Mouse (Mus musculus): ENCODE measurements around the gene Krt86. TPM values are rescaled to one million over a fixed set of nuclear protein-coding genes. Genes with fewer than 3 reads are reported as not detected.
A peak's percentile ranks its signal among the peaks of the same experiment; 100 is the strongest.

The Krt86 gene
- polyA plus RNA-seq, 1 experiment from 2014 or later = not detected

- no peaks in the 10 kb centered on the region for H3K36me3 ChIP-seq (ENCODE audit: control insufficient read depth, insufficient read depth, low read length)
- no peak overlapping the region for H3K9ac ChIP-seq (ENCODE audit: low read depth, low read length)
- WGBS = 92% methylated on average over 8 of the region's 8 CpGs
- H3K4me2 ChIP-seq (replicated peaks; ENCODE audit: low read depth, low read length) = no peak overlapping the region
- H3K4me1 ChIP-seq (replicated peaks; ENCODE audit: control insufficient read depth, insufficient read depth, low read length) = 0 out of 2 replicates have a peak, but pooled peaks cover 3% of the 10 kb centered on the region
- DNase-seq (ENCODE audit: low spot score) (no peak), ATAC-seq (ENCODE audit: low FRiP score) (no peak)
- no peaks in the 10 kb centered on the region; the same call in 1 of the 2 replicates for H3K9me3 ChIP-seq (ENCODE audit: control insufficient read depth, low read length)
- no peak overlapping the region for H3K4me3 ChIP-seq (ENCODE audit: low read depth, low read length)
- no peaks in the 10 kb centered on the region for H3K27me3 ChIP-seq (ENCODE audit: control insufficient read depth, insufficient read depth, low read length)
- no peak overlapping the region for H3K27ac ChIP-seq (ENCODE audit: low read depth, low read length)
Observed at GRCm38 (mm10) chr15:101454774-101455173, 18.5 kb upstream of the Krt86 start.

DNA sequence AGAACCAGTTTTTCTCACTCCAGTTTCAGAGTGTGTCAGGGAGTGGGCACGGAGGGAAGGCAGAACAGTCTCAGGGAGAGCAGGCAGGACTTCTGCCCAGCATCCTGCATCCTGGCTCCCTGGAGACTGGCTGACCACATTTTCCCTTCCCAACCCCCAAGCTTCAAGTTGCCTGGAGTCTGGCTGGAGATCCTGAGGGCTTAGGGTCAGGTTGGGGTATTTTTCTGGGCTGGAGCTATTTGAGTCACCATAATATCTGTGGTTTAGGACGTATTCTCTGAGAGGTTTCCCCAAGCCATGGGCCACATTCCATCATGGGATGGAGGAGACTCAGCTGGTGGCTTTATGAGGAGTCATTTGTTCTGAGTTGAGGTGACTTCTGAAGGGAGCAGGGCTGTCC is 18.0 kb upstream of the Krt86 start:
- no peak overlapping the region for H3K9ac ChIP-seq (ENCODE audit: low read depth, low read length)

GRCm38 (mm10) chr15:101455891-101456290 is 17.4 kb upstream of the Krt86 start:
- DNase-seq (ENCODE audit: low spot score) (no peak), ATAC-seq (ENCODE audit: low FRiP score) (no peak)
- H3K4me3 ChIP-seq (ENCODE audit: low read depth, low read length) = no peak overlapping the region
- H3K36me3 ChIP-seq (ENCODE audit: control insufficient read depth, insufficient read depth, low read length) = no peaks in the 10 kb centered on the region
- no peak overlapping the region for H3K27ac ChIP-seq (ENCODE audit: low read depth, low read length)
- no peaks in the 10 kb centered on the region for H3K27me3 ChIP-seq (ENCODE audit: control insufficient read depth, insufficient read depth, low read length)
- no peaks in the 10 kb centered on the region; the same call in 1 of the 2 replicates for H3K9me3 ChIP-seq (ENCODE audit: control insufficient read depth, low read length)
- H3K4me2 ChIP-seq (replicated peaks; ENCODE audit: low read depth, low read length) = no peak overlapping the region
- H3K4me1 ChIP-seq (replicated peaks; ENCODE audit: control insufficient read depth, insufficient read depth, low read length) = 0 out of 2 replicates have a peak, but pooled peaks cover 3% of the 10 kb centered on the region
- no peak overlapping the region for H3K9ac ChIP-seq (ENCODE audit: low read depth, low read length)
- 87% methylated on average over 6 of the region's 6 CpGs for WGBS

More for the DNA sequence above, 18.0 kb upstream of the Krt86 start:
- Histone ChIP-seq H3K27ac (ENCODE audit: low read depth, low read length) (no peak overlapping the region), H3K4me3 (ENCODE audit: low read depth, low read length) (no peak overlapping the region), H3K27me3 (ENCODE audit: control insufficient read depth, insufficient read depth, low read length) (no peaks in the 10 kb centered on the region), H3K4me1 (replicated peaks; ENCODE audit: control insufficient read depth, insufficient read depth, low read length) (0 out of 2 replicates have a peak, but pooled peaks cover 3% of the 10 kb centered on the region), H3K4me2 (replicated peaks; ENCODE audit: low read depth, low read length) (no peak overlapping the region), H3K36me3 (ENCODE audit: control insufficient read depth, insufficient read depth, low read length) (no peaks in the 10 kb centered on the region), H3K9me3 (ENCODE audit: control insufficient read depth, low read length) (no peaks in the 10 kb centered on the region; the same call in 1 of the 2 replicates)
- WGBS = 92% methylated on average over 2 of the region's 2 CpGs
- no peak for DNase-seq (ENCODE audit: low spot score)
- ATAC-seq (ENCODE audit: low FRiP score) = no peak

DNA sequence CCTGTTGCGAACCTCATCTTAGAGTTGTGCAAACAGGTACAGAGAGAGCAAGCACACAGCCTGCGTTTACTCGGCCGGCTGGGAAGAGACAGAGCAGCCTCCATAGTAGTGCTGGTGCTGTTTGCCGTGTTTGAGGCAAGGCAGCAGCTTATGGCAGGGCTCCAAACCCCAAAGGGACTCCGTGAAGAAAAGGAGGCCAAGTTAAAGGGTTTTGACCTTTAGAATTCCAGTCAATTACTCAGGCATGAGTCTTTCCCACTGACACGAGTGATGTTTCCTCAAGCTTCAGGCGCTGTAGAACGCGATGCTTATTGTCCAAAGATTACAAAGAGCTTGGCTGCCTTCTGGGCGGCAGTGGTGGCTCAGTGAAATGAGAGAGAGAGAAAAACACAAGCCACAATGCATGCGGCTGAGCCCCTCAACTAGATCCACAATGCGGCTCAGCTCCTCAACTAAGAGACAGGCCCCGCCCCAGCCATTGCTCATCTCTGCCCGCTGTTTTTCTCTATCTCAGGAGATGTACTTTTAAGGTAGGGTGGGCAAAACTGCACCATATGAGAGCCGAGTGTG is 14.8 kb upstream of the Krt86 start:
- 49% methylated on average over 16 of the region's 16 CpGs for WGBS
- Histone ChIP-seq H3K9me3 (ENCODE audit: control insufficient read depth, low read length) (no peaks in the 10 kb centered on the region; the same call in 1 of the 2 replicates), H3K4me2 (replicated peaks; ENCODE audit: low read depth, low read length) (no peak overlapping the region), H3K4me1 (replicated peaks; ENCODE audit: control insufficient read depth, insufficient read depth, low read length) (0 out of 2 replicates have a peak, but pooled peaks cover 3% of the 10 kb centered on the region), H3K36me3 (ENCODE audit: control insufficient read depth, insufficient read depth, low read length) (no peaks in the 10 kb centered on the region), H3K27me3 (ENCODE audit: control insufficient read depth, insufficient read depth, low read length) (no peaks in the 10 kb centered on the region), H3K4me3 (ENCODE audit: low read depth, low read length) (no peak overlapping the region), H3K9ac (ENCODE audit: low read depth, low read length) (no peak overlapping the region), H3K27ac (ENCODE audit: low read depth, low read length) (no peak overlapping the region)
- ATAC-seq (ENCODE audit: low FRiP score) = no peak
- DNase-seq (ENCODE audit: low spot score) = no peak

DNA sequence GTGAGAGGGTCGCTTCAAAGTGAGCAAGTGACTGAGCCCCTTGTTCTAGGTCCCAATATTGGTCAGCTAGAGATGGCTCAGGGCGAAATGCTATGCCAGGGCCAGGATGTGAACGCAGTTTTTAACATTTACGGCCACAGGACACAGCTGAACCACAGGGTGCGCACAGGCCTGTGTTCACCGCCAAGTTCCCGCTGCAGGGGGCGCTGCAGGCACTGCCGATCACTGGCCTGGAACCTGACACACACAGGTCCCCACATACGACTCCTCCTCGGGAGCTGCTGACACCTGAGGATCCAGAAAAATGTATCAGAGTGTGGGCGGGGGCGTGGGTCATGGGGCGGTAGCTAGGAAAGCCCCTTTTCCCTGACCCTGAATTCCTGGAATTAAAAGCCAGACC is 14.0 kb upstream of the Krt86 start:
- no peak for DNase-seq (ENCODE audit: low spot score)
- H3K4me2 ChIP-seq (replicated peaks; ENCODE audit: low read depth, low read length) = no peak overlapping the region
- no peak for ATAC-seq (ENCODE audit: low FRiP score)
- H3K36me3 ChIP-seq (ENCODE audit: control insufficient read depth, insufficient read depth, low read length) = no peaks in the 10 kb centered on the region
- no peak overlapping the region for H3K27ac ChIP-seq (ENCODE audit: low read depth, low read length)
- no peaks in the 10 kb centered on the region; the same call in 1 of the 2 replicates for H3K9me3 ChIP-seq (ENCODE audit: control insufficient read depth, low read length)
- H3K27me3 ChIP-seq (ENCODE audit: control insufficient read depth, insufficient read depth, low read length) = no peaks in the 10 kb centered on the region
- no peak overlapping the region for H3K9ac ChIP-seq (ENCODE audit: low read depth, low read length)
- H3K4me3 ChIP-seq (ENCODE audit: low read depth, low read length) = no peak overlapping the region
- 0 out of 2 replicates have a peak, but pooled peaks cover 3% of the 10 kb centered on the region for H3K4me1 ChIP-seq (replicated peaks; ENCODE audit: control insufficient read depth, insufficient read depth, low read length)
- 79% methylated on average over 14 of the region's 14 CpGs for WGBS

DNA sequence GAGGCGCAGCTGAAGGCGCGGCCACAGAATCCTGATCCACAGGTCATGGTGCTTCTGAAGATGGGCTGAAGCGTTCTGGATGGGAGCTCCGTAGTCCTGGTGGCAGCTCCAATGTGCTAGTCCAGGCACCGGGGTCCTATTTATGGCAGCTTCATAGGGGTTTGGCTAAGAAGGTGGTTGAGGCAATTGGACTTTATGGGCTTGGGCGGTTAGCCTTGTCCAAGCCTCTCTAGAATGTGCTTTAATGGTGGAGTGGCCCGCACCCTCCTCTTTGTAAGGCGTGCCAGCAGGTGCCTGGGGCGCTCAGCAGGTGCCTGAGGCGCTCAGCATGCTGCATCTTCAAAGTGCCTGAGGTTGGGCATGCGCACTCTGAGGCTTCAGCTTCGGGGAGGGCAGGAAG is 9.6 kb upstream of the Krt86 start, which contains the start of gene Krt81:
Gene Krt81 (minus strand): TSS at position 101 of the 400 bp plus-strand sequence.
- H3K9ac ChIP-seq (ENCODE audit: low read depth, low read length) = no peak within 1 kb of the TSS
- no peaks in the 10 kb centered on the region for H3K9me3 ChIP-seq (ENCODE audit: control insufficient read depth, low read length)
- no peaks in the 10 kb centered on the region for H3K36me3 ChIP-seq (ENCODE audit: control insufficient read depth, insufficient read depth, low read length)
- no peak for DNase-seq (ENCODE audit: low spot score)
- H3K4me3 ChIP-seq (ENCODE audit: low read depth, low read length) = no peak within 1 kb of the TSS
- no peaks in the 10 kb centered on the region for H3K27me3 ChIP-seq (ENCODE audit: control insufficient read depth, insufficient read depth, low read length)
- H3K4me1 ChIP-seq (replicated peaks; ENCODE audit: control insufficient read depth, insufficient read depth, low read length) = no peaks in the 10 kb centered on the region
- 83% methylated on average over 13 of the region's 13 CpGs for WGBS
- ATAC-seq (ENCODE audit: low FRiP score) = no peak
- no peak within 1 kb of the TSS for H3K4me2 ChIP-seq (replicated peaks; ENCODE audit: low read depth, low read length)
- H3K27ac ChIP-seq (ENCODE audit: low read depth, low read length) = no peak within 1 kb of the TSS

DNA sequence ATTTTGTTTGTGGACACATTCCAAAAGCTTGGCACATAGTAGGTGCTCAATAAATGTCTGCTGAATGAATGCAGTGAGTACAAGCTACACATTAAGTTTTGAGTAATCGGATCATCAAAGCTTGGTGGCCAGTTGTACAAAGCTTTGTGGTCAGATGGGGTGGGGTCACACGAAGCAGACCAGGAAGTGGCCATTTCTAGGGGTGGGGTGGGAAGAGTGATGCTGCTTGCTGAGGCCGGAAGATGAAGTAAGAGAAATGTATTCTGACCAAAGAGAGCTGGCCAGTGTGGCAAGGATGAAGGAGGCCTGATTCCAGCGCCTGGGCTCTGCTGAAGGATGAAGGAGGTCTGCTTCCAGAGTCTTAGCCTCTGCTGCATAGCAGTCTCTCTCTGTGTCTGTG is 4.2 kb upstream of the Krt86 start:
- Histone ChIP-seq H3K9ac (ENCODE audit: low read depth, low read length) (no peak overlapping the region), H3K4me1 (replicated peaks; ENCODE audit: control insufficient read depth, insufficient read depth, low read length) (no peaks in the 10 kb centered on the region), H3K4me3 (ENCODE audit: low read depth, low read length) (no peak overlapping the region), H3K4me2 (replicated peaks; ENCODE audit: low read depth, low read length) (no peak overlapping the region), H3K9me3 (ENCODE audit: control insufficient read depth, low read length) (no peaks in the 10 kb centered on the region), H3K27ac (ENCODE audit: low read depth, low read length) (no peak overlapping the region), H3K36me3 (ENCODE audit: control insufficient read depth, insufficient read depth, low read length) (no peaks in the 10 kb centered on the region), H3K27me3 (ENCODE audit: control insufficient read depth, insufficient read depth, low read length) (no peaks in the 10 kb centered on the region)
- WGBS = 93% methylated on average over 4 of the region's 4 CpGs
- ATAC-seq (ENCODE audit: low FRiP score) (no peak), DNase-seq (ENCODE audit: low spot score) (no peak)

- ATAC-seq (ENCODE audit: low FRiP score) (no peak), DNase-seq (ENCODE audit: low spot score) (peak; percentile 74)
- Histone ChIP-seq H3K4me1 (replicated peaks; ENCODE audit: control insufficient read depth, insufficient read depth, low read length) (peaks cover 7% of the 10 kb centered on the region), H3K4me3 (ENCODE audit: low read depth, low read length) (peak overlapping the region; percentile 24), H3K27me3 (ENCODE audit: control insufficient read depth, insufficient read depth, low read length) (peaks cover 4% of the 10 kb centered on the region; the same call in 1 of the 2 replicates), H3K9ac (ENCODE audit: low read depth, low read length) (peak overlapping the region; percentile 50; the same call in 1 of the 2 replicates), H3K4me2 (replicated peaks; ENCODE audit: low read depth, low read length) (peak overlapping the region; percentile 67), H3K9me3 (ENCODE audit: control insufficient read depth, low read length) (no peaks in the 10 kb centered on the region), H3K27ac (ENCODE audit: low read depth, low read length) (no peak overlapping the region), H3K36me3 (ENCODE audit: control insufficient read depth, insufficient read depth, low read length) (no peaks in the 10 kb centered on the region)
- WGBS = 13% methylated on average over 31 of the region's 31 CpGs
Observed at GRCm38 (mm10) chr15:101479007-101479665, 5.9 kb downstream of the Krt86 start.

Measured in hindbrain, embryonic 11.5 days (tissue).